Mouse (Mus musculus): ENCODE results near the gene Ccser2. TPM values are rescaled to one million over a fixed set of nuclear protein-coding genes. Genes with fewer than 3 reads are reported as not detected.
A peak's percentile ranks its signal among the peaks of the same experiment; 100 is the strongest.

Gene Ccser2
- polyA plus RNA-seq, 1 experiment: 32.8 TPM

DNA sequence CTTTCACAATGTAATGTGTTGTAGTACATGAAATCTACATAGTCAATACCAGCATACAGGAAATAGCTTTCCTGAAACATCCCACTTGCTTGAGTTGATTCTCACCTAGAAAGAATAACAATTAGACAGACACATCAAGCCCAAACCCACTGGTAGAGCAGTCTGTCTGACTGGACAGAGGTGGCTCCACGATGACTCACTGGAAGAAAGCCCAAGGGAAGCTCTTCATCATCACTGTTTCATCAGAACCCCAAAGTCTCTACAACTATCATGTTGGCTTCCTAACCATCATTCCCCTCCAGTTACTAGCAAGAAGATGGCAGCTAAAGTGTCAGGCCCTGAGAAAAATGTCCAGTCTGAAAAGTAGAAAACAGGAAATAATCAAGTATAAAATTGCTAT lies 83.5 kb downstream of the Ccser2 start:
- Histone ChIP-seq H3K27me3 (ENCODE audit: control insufficient read depth, insufficient read depth, low read length, poor library complexity, severe bottlenecking) (no peaks in the 10 kb centered on the region), H3K4me1 (ENCODE audit: control insufficient read depth, insufficient read depth, low read length) (no peaks in the 10 kb centered on the region), H3K9ac (ENCODE audit: low read depth, poor library complexity, severe bottlenecking) (no peak overlapping the region), H3K36me3 (ENCODE audit: control insufficient read depth, insufficient read depth, low read length, poor library complexity, severe bottlenecking) (peaks cover 2% of the 10 kb centered on the region), H3K27ac (ENCODE audit: insufficient read depth, low read length) (no peak overlapping the region), H3K9me3 (replicated peaks; ENCODE audit: control insufficient read depth, insufficient read depth, low read length, poor library complexity, severe bottlenecking) (no peaks in the 10 kb centered on the region), H3K4me3 (ENCODE audit: low read depth, low read length) (no peak overlapping the region)
- TF ChIP-seq EP300 (IDR thresholded peaks at IDR 0.05; ENCODE audit: insufficient read depth, low read depth, low read length) (no peak), POLR2A (IDR thresholded peaks at IDR 0.05; ENCODE audit: insufficient read depth, low read length) (no peak), CTCF (IDR thresholded peaks at IDR 0.05; ENCODE audit: low read depth, low read length) (no peak)

DNA sequence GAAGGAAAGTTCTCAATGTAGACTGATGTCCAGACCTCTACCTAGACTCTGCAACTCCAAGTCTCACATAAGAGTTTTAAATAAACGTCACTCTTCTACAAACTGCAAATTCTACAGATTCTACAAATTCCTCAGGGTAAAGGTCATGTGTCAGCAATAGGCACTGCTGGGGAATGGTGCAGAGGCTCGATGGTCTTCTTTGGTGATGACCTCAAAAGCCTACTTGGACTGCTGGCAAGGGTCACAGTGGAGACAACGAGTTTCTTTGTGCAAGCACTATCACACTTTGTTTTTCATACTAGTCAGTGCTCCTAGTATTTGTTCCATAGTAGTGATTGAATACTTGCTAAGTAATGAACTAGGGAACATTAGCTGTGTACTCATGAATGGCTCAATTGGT lies 85.0 kb downstream of the Ccser2 start:
- Histone ChIP-seq H3K27me3 (ENCODE audit: control insufficient read depth, insufficient read depth, low read length, poor library complexity, severe bottlenecking) (no peaks in the 10 kb centered on the region), H3K4me3 (ENCODE audit: low read depth, low read length) (no peak overlapping the region), H3K36me3 (ENCODE audit: control insufficient read depth, insufficient read depth, low read length, poor library complexity, severe bottlenecking) (peaks cover 11% of the 10 kb centered on the region), H3K9me3 (replicated peaks; ENCODE audit: control insufficient read depth, insufficient read depth, low read length, poor library complexity, severe bottlenecking) (no peaks in the 10 kb centered on the region), H3K4me1 (ENCODE audit: control insufficient read depth, insufficient read depth, low read length) (no peaks in the 10 kb centered on the region), H3K9ac (ENCODE audit: low read depth, poor library complexity, severe bottlenecking) (no peak overlapping the region), H3K27ac (ENCODE audit: insufficient read depth, low read length) (no peak overlapping the region)
- no peak for TF ChIP-seq POLR2A (IDR thresholded peaks at IDR 0.05; ENCODE audit: insufficient read depth, low read length)
- no peak for TF ChIP-seq EP300 (IDR thresholded peaks at IDR 0.05; ENCODE audit: insufficient read depth, low read depth, low read length)
- TF ChIP-seq CTCF (IDR thresholded peaks at IDR 0.05; ENCODE audit: low read depth, low read length): no peak

DNA sequence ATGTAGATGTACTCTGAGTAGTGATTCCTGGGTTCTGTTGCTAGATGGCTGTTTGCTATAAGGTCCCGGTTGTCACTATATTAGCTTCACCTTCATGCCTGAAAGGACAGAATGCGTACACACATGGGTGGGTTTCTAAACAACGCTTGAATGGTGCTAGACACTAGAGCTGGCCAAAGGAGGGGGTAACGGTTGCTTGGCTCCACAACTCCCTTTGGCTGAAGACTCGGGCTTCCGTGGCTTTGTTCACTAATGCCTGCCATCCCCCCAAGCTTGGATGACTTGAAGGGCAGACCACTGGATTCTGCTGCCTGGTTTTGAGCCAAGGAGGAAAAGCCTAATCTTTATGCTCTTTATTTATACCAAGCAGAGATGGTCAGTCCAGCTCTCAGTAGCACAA lies 98.3 kb downstream of the Ccser2 start:
- H3K36me3 ChIP-seq (ENCODE audit: control insufficient read depth, insufficient read depth, low read length, poor library complexity, severe bottlenecking): no peaks in the 10 kb centered on the region
- no peak for TF ChIP-seq EP300 (IDR thresholded peaks at IDR 0.05; ENCODE audit: insufficient read depth, low read depth, low read length)
- no peak for TF ChIP-seq POLR2A (IDR thresholded peaks at IDR 0.05; ENCODE audit: insufficient read depth, low read length)
- no peak for TF ChIP-seq CTCF (IDR thresholded peaks at IDR 0.05; ENCODE audit: low read depth, low read length)
- H3K4me3 ChIP-seq (ENCODE audit: low read depth, low read length): no peak overlapping the region
- H3K9ac ChIP-seq (ENCODE audit: low read depth, poor library complexity, severe bottlenecking): no peak overlapping the region
- H3K9me3 ChIP-seq (replicated peaks; ENCODE audit: control insufficient read depth, insufficient read depth, low read length, poor library complexity, severe bottlenecking): no peaks in the 10 kb centered on the region
- no peak overlapping the region for H3K27ac ChIP-seq (ENCODE audit: insufficient read depth, low read length)
- no peaks in the 10 kb centered on the region for H3K4me1 ChIP-seq (ENCODE audit: control insufficient read depth, insufficient read depth, low read length)
- no peaks in the 10 kb centered on the region for H3K27me3 ChIP-seq (ENCODE audit: control insufficient read depth, insufficient read depth, low read length, poor library complexity, severe bottlenecking)

DNA sequence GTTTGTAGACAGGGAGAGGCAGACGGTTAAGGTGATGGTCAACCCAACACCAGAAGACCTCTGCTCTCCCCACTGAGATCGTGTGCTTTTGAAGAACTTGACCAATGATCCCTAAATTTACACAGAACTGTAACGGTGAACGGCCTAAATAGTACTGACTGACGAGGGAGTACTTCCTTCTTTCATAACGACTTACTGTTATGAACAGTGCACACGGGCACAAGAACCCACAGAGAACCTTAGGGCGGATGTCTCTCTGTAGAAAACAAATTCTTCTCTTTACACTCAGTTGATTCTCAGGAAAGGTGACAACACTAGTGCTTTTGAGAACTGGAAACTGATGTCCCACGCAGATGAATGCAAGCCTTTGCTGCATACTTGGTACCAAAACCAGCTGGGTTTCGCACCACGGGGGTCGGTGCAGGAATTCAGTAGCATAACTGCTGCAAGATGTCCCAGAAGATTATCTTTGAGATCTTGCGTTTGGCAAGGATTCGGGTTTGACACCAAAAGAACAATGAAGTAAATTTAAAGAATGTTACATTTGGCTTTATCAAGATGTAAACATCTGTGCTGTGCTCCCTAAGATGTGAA lies 99.7 kb downstream of the Ccser2 start:
- no peak for TF ChIP-seq EP300 (IDR thresholded peaks at IDR 0.05; ENCODE audit: insufficient read depth, low read depth, low read length)
- no peak for TF ChIP-seq POLR2A (IDR thresholded peaks at IDR 0.05; ENCODE audit: insufficient read depth, low read length)
- TF ChIP-seq CTCF (IDR thresholded peaks at IDR 0.05; ENCODE audit: low read depth, low read length): no peak
- Histone ChIP-seq H3K36me3 (ENCODE audit: control insufficient read depth, insufficient read depth, low read length, poor library complexity, severe bottlenecking) (no peaks in the 10 kb centered on the region), H3K27ac (ENCODE audit: insufficient read depth, low read length) (no peak overlapping the region), H3K4me3 (ENCODE audit: low read depth, low read length) (no peak overlapping the region), H3K4me1 (ENCODE audit: control insufficient read depth, insufficient read depth, low read length) (no peaks in the 10 kb centered on the region), H3K27me3 (ENCODE audit: control insufficient read depth, insufficient read depth, low read length, poor library complexity, severe bottlenecking) (no peaks in the 10 kb centered on the region), H3K9me3 (replicated peaks; ENCODE audit: control insufficient read depth, insufficient read depth, low read length, poor library complexity, severe bottlenecking) (no peaks in the 10 kb centered on the region), H3K9ac (ENCODE audit: low read depth, poor library complexity, severe bottlenecking) (no peak overlapping the region)

DNA sequence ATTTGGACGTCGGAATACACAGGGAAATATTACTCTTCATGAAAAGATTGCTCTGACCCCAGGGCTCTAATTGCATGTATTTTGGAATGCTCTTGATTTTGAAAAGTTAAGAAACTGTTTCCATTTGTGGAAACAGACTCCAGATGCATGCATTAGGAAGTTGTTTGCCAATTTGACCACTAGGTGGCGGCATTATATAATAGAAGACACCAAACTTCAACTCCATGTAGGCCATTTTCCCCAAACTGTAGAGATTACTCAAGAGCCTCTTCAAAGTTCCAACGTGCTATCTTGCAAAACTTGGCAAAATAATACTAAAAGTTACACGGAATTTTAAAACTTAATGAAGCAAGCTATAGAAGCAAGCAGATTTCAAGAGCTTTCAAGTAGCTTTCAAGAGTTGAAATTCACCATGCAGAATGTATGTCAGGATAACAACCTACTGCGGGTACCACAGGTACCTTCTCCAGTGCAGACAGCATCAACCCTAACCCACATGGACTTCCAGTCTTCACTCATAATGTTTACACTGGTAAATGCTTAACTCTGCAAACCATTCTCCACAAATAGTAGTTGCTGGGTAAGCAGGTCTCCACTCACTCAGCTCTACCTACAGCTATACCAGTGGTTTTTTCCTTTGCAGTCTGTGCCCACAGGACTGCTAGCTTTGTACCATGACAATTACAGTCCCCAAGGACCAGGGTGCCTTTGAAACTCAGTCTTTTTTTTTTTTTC lies 101.4 kb downstream of the Ccser2 start:
- Histone ChIP-seq H3K9ac (ENCODE audit: low read depth, poor library complexity, severe bottlenecking) (no peak overlapping the region), H3K9me3 (replicated peaks; ENCODE audit: control insufficient read depth, insufficient read depth, low read length, poor library complexity, severe bottlenecking) (no peaks in the 10 kb centered on the region), H3K27ac (ENCODE audit: insufficient read depth, low read length) (no peak overlapping the region), H3K27me3 (ENCODE audit: control insufficient read depth, insufficient read depth, low read length, poor library complexity, severe bottlenecking) (no peaks in the 10 kb centered on the region), H3K4me1 (ENCODE audit: control insufficient read depth, insufficient read depth, low read length) (no peaks in the 10 kb centered on the region), H3K36me3 (ENCODE audit: control insufficient read depth, insufficient read depth, low read length, poor library complexity, severe bottlenecking) (no peaks in the 10 kb centered on the region), H3K4me3 (ENCODE audit: low read depth, low read length) (no peak overlapping the region)
- TF ChIP-seq POLR2A (IDR thresholded peaks at IDR 0.05; ENCODE audit: insufficient read depth, low read length) (no peak), CTCF (IDR thresholded peaks at IDR 0.05; ENCODE audit: low read depth, low read length) (no peak), EP300 (IDR thresholded peaks at IDR 0.05; ENCODE audit: insufficient read depth, low read depth, low read length) (no peak)

DNA sequence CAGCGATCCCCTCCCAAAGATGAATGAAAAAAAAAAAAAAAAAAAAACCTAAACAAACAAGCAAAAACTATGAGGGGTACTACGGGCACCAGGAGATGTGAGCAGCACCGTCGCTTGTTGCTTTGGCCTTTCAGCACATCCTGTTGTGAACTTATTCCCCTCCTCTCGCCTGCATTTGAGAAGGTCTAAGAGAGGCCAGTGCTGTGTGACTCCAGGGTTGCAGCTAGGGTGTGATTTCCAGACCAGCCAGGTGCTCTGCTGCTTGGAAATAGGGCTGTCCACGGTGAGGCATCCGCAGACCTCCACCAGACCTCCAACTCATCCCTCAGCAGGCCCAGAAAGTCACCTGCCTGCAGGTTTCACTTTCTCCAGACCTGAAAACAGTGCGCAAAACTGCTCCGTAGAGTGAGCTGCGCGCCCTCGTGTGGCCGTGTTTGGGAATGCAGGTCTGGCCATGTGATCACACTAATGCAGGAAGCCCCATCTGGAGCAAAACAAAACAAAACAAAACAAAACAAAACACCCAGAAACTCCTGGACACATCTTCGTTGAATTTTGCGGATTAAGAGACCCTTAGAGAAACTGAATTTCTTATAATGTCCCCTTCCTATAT lies 104.6 kb downstream of the Ccser2 start:
- H3K27ac ChIP-seq (ENCODE audit: insufficient read depth, low read length): no peak overlapping the region
- no peaks in the 10 kb centered on the region for H3K36me3 ChIP-seq (ENCODE audit: control insufficient read depth, insufficient read depth, low read length, poor library complexity, severe bottlenecking)
- H3K27me3 ChIP-seq (ENCODE audit: control insufficient read depth, insufficient read depth, low read length, poor library complexity, severe bottlenecking): no peaks in the 10 kb centered on the region
- H3K4me1 ChIP-seq (ENCODE audit: control insufficient read depth, insufficient read depth, low read length): no peaks in the 10 kb centered on the region
- TF ChIP-seq EP300 (IDR thresholded peaks at IDR 0.05; ENCODE audit: insufficient read depth, low read depth, low read length): no peak
- TF ChIP-seq CTCF (IDR thresholded peaks at IDR 0.05; ENCODE audit: low read depth, low read length): peak; percentile 96
- TF ChIP-seq POLR2A (IDR thresholded peaks at IDR 0.05; ENCODE audit: insufficient read depth, low read length): no peak
- no peak overlapping the region for H3K4me3 ChIP-seq (ENCODE audit: low read depth, low read length)
- no peaks in the 10 kb centered on the region for H3K9me3 ChIP-seq (replicated peaks; ENCODE audit: control insufficient read depth, insufficient read depth, low read length, poor library complexity, severe bottlenecking)
- H3K9ac ChIP-seq (ENCODE audit: low read depth, poor library complexity, severe bottlenecking): no peak overlapping the region

Measured in ES-Bruce4 (cell line).